Mouse (Mus musculus) MEL (cell line): ENCODE data around the gene Emilin1. TPM values are rescaled to one million over a fixed set of nuclear protein-coding genes. Genes with fewer than 3 reads are reported as not detected.

ENCODE experiments used
- DNase-seq: peaks from one replicate; pipeline ENCODE4 v3.0.0; 2011; ENCODE audit warnings: low read depth, low spot score
- H3K27ac ChIP-seq: 2 replicates; pipeline ENCODE4 v1.5.1; 2012; ENCODE audit warnings: low read depth, mild to moderate bottlenecking, control low read depth, low read length, moderate library complexity; ENCODE audit not compliant: control insufficient read depth
- H3K27me3 ChIP-seq, 2 experiments: fragments of 150-350 bp in 1 of 2; sonication (generic) in 1 of 2; 2 replicates each; pipeline ENCODE4 v1.6.1; 2012; ENCODE audit warnings: low read length in 2 of 2, mild to moderate bottlenecking in 2 of 2, improper control_type of control experiment in 1 of 2, moderate library complexity in 1 of 2; ENCODE audit not compliant: insufficient read depth in 2 of 2, control insufficient read depth in 1 of 2
- H3K36me3 ChIP-seq, 2 experiments: 2 replicates each; pipeline ENCODE4 v1.6.1; 2012 to 2014; ENCODE audit warnings: low read length in 2 of 2, improper control_type of control experiment in 1 of 2, inconsistent platforms in 1 of 2, mild to moderate bottlenecking in 1 of 2; ENCODE audit not compliant: insufficient read depth in 2 of 2, control insufficient read depth in 1 of 2
- H3K4me1 ChIP-seq, 2 experiments: fragments of 150-350 bp in 1 of 2; sonication (generic) in 1 of 2; 2 replicates each; pipeline ENCODE4 v1.6.1; 2012; ENCODE audit warnings: low read length in 2 of 2, improper control_type of control experiment in 1 of 2, mild to moderate bottlenecking in 1 of 2; ENCODE audit not compliant: insufficient read depth in 2 of 2, control insufficient read depth in 1 of 2
- H3K4me3 ChIP-seq, 2 experiments: fragments of 150-350 bp in 1 of 2; sonication (generic) in 1 of 2; 2 replicates each; pipeline ENCODE4 v1.5.1; 2012; ENCODE audit warnings: low read depth in 2 of 2, low read length in 2 of 2, mild to moderate bottlenecking in 2 of 2, moderate library complexity in 2 of 2, control low read depth in 1 of 2, improper control_type of control experiment in 1 of 2; ENCODE audit not compliant: control insufficient read depth in 1 of 2, insufficient read depth in 1 of 2
- H3K79me2 ChIP-seq: 2 replicates; pipeline ENCODE4 v1.6.1; 2012; ENCODE audit warnings: mild to moderate bottlenecking, low read length, moderate library complexity; ENCODE audit not compliant: control insufficient read depth, poor library complexity, insufficient read depth
- H3K9ac ChIP-seq: 2 replicates; pipeline ENCODE4 v1.6.1; 2012; ENCODE audit warnings: low read depth, mild to moderate bottlenecking, control low read depth, low read length, moderate library complexity; ENCODE audit not compliant: control insufficient read depth, poor library complexity, severe bottlenecking
- H3K9me3 ChIP-seq: fragments of 150-350 bp; sonication (generic); replicated peaks from 2 replicates; pipeline ENCODE4 v1.6.1; 2012; ENCODE audit warnings: mild to moderate bottlenecking, low read length, improper control_type of control experiment, moderate library complexity; ENCODE audit not compliant: insufficient read depth
- BHLHE40 ChIP-seq: IDR thresholded peaks from 2 replicates; pipeline ENCODE4 v1.6.1; 2012; ENCODE audit warnings: low read depth, mild to moderate bottlenecking, inconsistent platforms, low read length, improper control_type of control experiment, borderline replicate concordance
- CTCF ChIP-seq, 3 experiments: IDR thresholded peaks in 2 of 3; conservative IDR thresholded peaks in 1 of 3; 2 replicates each; pipeline ENCODE4 v1.5.1; 2011 to 2012; ENCODE audit warnings: low read length in 3 of 3, low read depth in 2 of 3, mild to moderate bottlenecking in 2 of 3, improper control_type of control experiment in 1 of 3, inconsistent platforms in 1 of 3, mixed read lengths in 1 of 3, moderate library complexity in 1 of 3; ENCODE audit not compliant: control insufficient read depth in 1 of 3, insufficient read depth in 1 of 3, poor library complexity in 1 of 3, severe bottlenecking in 1 of 3
- EP300 ChIP-seq, 2 experiments: IDR thresholded peaks; 2 replicates each; pipeline ENCODE4 v1.6.1; 2011; ENCODE audit warnings: improper control_type of control experiment in 2 of 2, low read length in 2 of 2, low read depth in 1 of 2, mild to moderate bottlenecking in 1 of 2
- JUND ChIP-seq: IDR thresholded peaks from 2 replicates; pipeline ENCODE4 v1.6.1; 2011; ENCODE audit warnings: low read depth, mild to moderate bottlenecking, improper control_type of control experiment, low read length
- MYC ChIP-seq: IDR thresholded peaks from 2 replicates; pipeline ENCODE4 v1.6.1; 2011; ENCODE audit warnings: low read depth, mild to moderate bottlenecking, low read length, improper control_type of control experiment, moderate library complexity
- POLR2A ChIP-seq, 2 experiments: IDR thresholded peaks; 2 replicates each; pipeline ENCODE4 v1.6.1; 2011 to 2012; ENCODE audit warnings: low read length in 2 of 2, mild to moderate bottlenecking in 2 of 2, control low read depth in 1 of 2, improper control_type of control experiment in 1 of 2, low read depth in 1 of 2, moderate library complexity in 1 of 2; ENCODE audit not compliant: control insufficient read depth in 1 of 2, insufficient read depth in 1 of 2, poor library complexity in 1 of 2
- RAD21 ChIP-seq: IDR thresholded peaks from 2 replicates; pipeline ENCODE4 v1.6.1; 2011; ENCODE audit warnings: mild to moderate bottlenecking, low read depth, low read length, improper control_type of control experiment
- SIN3A ChIP-seq: IDR thresholded peaks from 2 replicates; pipeline ENCODE4 v1.6.1; 2012; ENCODE audit warnings: low read length, improper control_type of control experiment, inconsistent platforms
- SMC3 ChIP-seq: IDR thresholded peaks from 2 replicates; pipeline ENCODE4 v1.6.1; 2011; ENCODE audit warnings: low read depth, low read length, improper control_type of control experiment
- UBTF ChIP-seq: IDR thresholded peaks from 2 replicates; pipeline ENCODE4 v1.6.1; 2012; ENCODE audit warnings: low read depth, mild to moderate bottlenecking, inconsistent platforms, low read length, improper control_type of control experiment, moderate library complexity, borderline replicate concordance; ENCODE audit not compliant: insufficient read depth
- ZKSCAN1 ChIP-seq: IDR thresholded peaks from 2 replicates; pipeline ENCODE4 v1.6.1; 2012; ENCODE audit warnings: low read depth, mild to moderate bottlenecking, inconsistent platforms, low read length, improper control_type of control experiment, moderate library complexity
- polyA plus RNA-seq, 2 experiments: library from polyadenylated mRNA; stranded (reverse) in 1 of 2; unstranded in 1 of 2; fragments of >175 nt in 1 of 2; fragments of >200 nt in 1 of 2; gene quantifications; 2 replicates each; pipeline versions ENCODE4 v1.2.1 to v1.2.4; 2012; ENCODE audit warnings: low replicate concordance in 2 of 2, low read depth in 1 of 2; ENCODE audit not compliant: insufficient read length in 2 of 2, insufficient read depth in 1 of 2, missing spikeins in 1 of 2
- total RNA-seq: library from RNA; depleted of rRNA; stranded (reverse); fragments of 300-350 nt; gene quantifications from 2 replicates; pipeline ENCODE4 v1.2.3, GENCODE M21; 2012; rRNA removed

Gene Emilin1
- total RNA-seq (1.3 and 1.5 TPM in 2 replicates), polyA plus RNA-seq (1 to 10 TPM in 1 of 2 experiments, not detected in 1; 2.0 TPM)

DNA sequence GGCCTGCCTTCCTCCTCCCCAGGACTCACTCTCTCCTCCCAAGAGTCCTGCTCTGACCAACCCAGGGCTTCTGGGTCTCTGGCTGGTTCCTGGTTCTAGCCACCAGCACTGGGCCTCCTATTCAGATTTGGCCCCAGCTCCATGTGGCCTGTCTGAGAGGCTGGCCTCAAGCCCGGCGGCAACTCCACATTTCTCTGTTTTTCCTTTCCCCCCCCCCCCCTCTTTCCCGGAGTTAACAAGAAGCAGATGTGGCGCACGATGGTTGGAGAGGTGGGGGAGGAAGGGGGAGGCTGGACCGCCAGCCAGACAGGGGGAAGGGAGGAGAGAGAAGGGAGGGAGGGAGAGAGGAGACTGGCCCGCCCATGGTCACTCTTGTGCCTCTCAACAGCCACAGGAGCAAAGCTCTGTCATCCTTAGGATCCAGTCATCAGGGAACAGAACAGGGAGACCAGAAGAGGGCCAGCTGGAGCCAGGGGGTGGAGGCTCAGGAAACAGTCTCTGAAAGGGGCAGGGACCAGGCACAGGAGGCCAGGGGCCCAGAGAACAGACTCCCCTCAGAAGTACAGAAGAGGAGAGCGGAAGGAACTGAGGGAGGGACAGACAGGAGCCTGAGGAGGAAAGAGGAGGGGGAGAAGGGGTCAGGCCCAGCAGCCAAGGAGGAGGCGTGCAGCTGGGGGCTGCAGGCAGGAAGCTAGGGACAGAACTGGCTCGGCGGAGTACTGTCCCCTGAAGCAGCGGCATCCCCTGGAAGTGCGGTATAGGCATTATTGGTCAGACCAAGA lies at the start of gene Emilin1:
TSS of gene Emilin1 (plus strand) at position 343 of the 782 bp plus-strand sequence.
- no peak for DNase-seq
- Histone ChIP-seq H3K4me1 (peaks cover 18 to 41% of the 10 kb centered on the region in 2 experiments), H3K4me3 (no peak within 1 kb of the TSS), H3K27me3 (no peaks in the 10 kb centered on the region), H3K36me3 (peaks cover 0 to 22% of the 10 kb centered on the region in 2 experiments; a peak in 2 of 4 replicates), H3K9ac (no peak within 1 kb of the TSS), H3K79me2 (no peaks in the 10 kb centered on the region), H3K9me3 (no peaks in the 10 kb centered on the region), H3K27ac (peak within 1 kb of the TSS; percentile 15; the same call in 1 of the 2 replicates)
- TF ChIP-seq MYC: no peak

DNA sequence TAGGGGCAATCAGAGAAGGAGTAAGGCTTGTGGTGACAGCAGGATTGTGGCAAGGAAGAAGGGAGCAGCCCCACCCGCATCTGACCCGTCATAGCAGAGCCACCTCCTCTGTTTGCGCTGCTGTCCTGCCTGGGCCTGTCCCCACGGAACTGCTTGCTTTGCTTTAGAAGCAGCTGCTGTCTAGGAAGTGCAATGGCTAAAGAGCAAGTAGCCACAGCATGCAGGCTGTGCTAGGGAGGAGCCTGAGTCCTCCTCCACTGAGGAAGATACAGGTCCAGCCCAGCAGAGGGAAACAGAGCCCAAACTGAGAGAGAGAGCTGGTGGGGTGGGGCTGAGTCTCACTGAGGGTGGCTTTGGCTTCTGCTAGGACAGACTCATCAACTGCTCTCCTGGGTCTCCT lies 49.4 kb upstream of the Emilin1 start:
- TF ChIP-seq RAD21 (peak; percentile 9), JUND (no peak), CTCF (IDR thresholded peaks at IDR 0.05 in 2 of 3, conservative IDR thresholded peaks at IDR 0.05 in 1 of 3; ENCODE audit: control insufficient read depth in 1 of 3, insufficient read depth in 1 of 3, low read depth in 2 of 3, low read length in 3 of 3, poor library complexity in 1 of 3, severe bottlenecking in 1 of 3) (peak in 1 of 3 experiments; percentile 10; a peak in 1 of 6 replicates)
- TF ChIP-seq, all 39 proteins: peak for 2
- DNase-seq: no peak
- H3K4me3 ChIP-seq: no peak overlapping the region

DNA sequence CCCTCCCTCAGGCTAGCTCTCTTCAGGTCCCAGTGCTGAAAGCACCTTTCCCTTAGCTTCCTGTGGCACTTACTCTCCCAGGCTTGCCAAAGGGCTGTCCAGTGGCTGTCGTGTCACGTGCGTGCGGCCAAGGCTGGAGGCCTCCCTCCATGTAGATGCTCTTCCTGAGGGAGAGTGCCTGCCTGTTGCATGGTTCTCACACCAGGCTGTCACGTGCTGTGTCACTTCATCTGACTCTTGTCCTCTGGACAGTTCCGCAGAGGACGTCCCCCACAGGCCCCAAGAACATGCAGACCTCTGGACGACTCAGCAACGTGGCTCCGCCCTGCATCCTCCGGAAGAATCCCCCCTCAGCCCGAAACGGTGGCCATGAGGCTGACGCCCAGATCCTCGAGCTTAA lies 48.9 kb upstream of the Emilin1 start:
- DNase-seq: no peak
- Histone ChIP-seq H3K9ac (no peak overlapping the region), H3K9me3 (no peaks in the 10 kb centered on the region), H3K27me3 (peaks cover 7 to 16% of the 10 kb centered on the region in 2 experiments), H3K27ac (no peak overlapping the region), H3K79me2 (no peaks in the 10 kb centered on the region; the same call in 1 of the 2 replicates), H3K4me3 (no peak overlapping the region), H3K36me3 (0 out of 4 replicates have a peak, but pooled peaks cover 0 to 2% of the 10 kb centered on the region in 2 experiments), H3K4me1 (peaks cover 0 to 7% of the 10 kb centered on the region in 2 experiments; a peak in 2 of 4 replicates)
- TF ChIP-seq ZKSCAN1: no peak
- no peak for TF ChIP-seq BHLHE40
- no peak for TF ChIP-seq SMC3
- TF ChIP-seq SIN3A: no peak
- TF ChIP-seq POLR2A (IDR thresholded peaks at IDR 0.05; ENCODE audit: control insufficient read depth in 1 of 2, insufficient read depth in 1 of 2, low read depth in 1 of 2, low read length in 2 of 2, poor library complexity in 1 of 2): no peak
- no peak for TF ChIP-seq EP300 (IDR thresholded peaks at IDR 0.05; ENCODE audit: low read depth in 1 of 2, low read length in 2 of 2)
- no peak for TF ChIP-seq UBTF

More for the DNA sequence above, 49.4 kb upstream of the Emilin1 start:
- H3K9ac ChIP-seq: no peak overlapping the region
- H3K4me1 ChIP-seq: peaks cover 0 to 3% of the 10 kb centered on the region in 2 experiments; a peak in 2 of 4 replicates
- no peak overlapping the region for H3K27ac ChIP-seq
- no peaks in the 10 kb centered on the region for H3K9me3 ChIP-seq
- H3K79me2 ChIP-seq: no peaks in the 10 kb centered on the region
- H3K36me3 ChIP-seq: no peaks in the 10 kb centered on the region
- H3K27me3 ChIP-seq: peaks cover 7 to 16% of the 10 kb centered on the region in 2 experiments
